Mouse (Mus musculus) skeletal muscle tissue, adult 2 months (tissue): ENCODE measurements around the gene Hs2st1.

ENCODE experiments used
- DNase-seq: peaks from one replicate; pipeline ENCODE4 v3.0.0-alpha.2; 2012; ENCODE audit warnings: low read depth, low spot score

The Hs2st1 gene

GRCm38 (mm10) chr3:144507885-144508284 is 62.1 kb downstream of the Hs2st1 start:
- no peak for DNase-seq

GRCm38 (mm10) chr3:144506213-144506612 is 63.8 kb downstream of the Hs2st1 start:
- peak; percentile 87 for DNase-seq

DNA sequence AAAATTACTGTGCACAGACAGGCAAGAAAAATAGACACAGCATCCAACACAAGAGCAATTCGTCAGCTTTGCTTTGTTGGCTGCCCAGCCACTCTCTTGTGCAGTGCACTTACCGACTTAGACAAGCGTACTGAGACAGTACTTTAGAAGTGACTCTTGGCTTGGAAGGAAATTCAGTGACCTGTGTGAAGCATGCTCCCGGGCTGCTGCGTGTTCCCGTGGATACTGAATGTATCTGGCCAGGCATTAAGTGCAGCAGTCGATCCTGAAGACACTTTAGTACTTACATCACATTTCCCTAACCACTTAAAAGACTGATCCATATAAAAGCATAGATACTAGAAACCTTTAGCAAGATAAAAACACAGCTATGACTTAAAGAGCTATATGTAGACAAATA is 68.1 kb downstream of the Hs2st1 start:
- no peak for DNase-seq

GRCm38 (mm10) chr3:144496762-144497161 is 73.2 kb downstream of the Hs2st1 start:
- no peak for DNase-seq

- no peak for DNase-seq
Observed at GRCm38 (mm10) chr3:144494838-144495237, 75.1 kb downstream of the Hs2st1 start.

DNA sequence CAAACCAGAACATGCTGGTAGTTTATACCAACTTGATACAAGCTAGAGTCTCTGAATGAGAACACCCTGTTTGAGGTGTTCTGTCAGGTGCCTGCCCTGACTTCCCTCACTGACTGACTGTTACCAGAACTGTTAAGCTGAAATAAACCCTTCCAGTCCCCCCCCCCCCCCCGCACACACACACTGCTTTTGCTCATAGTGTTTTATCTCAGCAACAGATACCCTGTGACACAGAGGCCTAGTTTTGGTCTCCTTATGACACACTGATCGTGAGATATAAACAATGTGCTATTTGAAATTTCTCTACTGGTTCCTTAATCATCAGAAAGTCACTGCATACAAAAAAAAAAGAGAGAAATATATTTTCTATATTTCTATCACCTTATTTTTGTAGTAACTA is 81.2 kb downstream of the Hs2st1 start:
- DNase-seq, result no peak

DNA sequence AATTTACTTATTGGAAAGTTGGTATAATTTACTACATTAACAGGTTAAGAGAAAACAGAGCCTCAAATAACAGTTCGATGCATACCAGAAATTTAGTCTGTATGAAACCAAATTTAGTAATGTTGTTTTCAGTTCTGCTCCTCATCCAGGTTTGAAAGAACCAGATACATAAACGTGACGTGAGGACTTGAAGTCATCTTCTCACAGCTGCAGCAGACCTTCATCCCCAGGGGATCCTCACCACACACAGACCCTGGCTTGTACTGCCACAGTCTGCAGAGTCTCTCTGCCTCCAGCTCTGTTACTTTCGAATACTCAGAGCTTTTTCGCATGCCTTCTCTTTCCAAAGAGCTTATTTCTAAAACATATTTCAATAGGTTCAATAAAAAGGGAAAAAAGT is 89.4 kb downstream of the Hs2st1 start:
- DNase-seq, result no peak

- DNase-seq, result no peak
Observed at GRCm38 (mm10) chr3:144478427-144478794, 91.6 kb downstream of the Hs2st1 start.

DNA sequence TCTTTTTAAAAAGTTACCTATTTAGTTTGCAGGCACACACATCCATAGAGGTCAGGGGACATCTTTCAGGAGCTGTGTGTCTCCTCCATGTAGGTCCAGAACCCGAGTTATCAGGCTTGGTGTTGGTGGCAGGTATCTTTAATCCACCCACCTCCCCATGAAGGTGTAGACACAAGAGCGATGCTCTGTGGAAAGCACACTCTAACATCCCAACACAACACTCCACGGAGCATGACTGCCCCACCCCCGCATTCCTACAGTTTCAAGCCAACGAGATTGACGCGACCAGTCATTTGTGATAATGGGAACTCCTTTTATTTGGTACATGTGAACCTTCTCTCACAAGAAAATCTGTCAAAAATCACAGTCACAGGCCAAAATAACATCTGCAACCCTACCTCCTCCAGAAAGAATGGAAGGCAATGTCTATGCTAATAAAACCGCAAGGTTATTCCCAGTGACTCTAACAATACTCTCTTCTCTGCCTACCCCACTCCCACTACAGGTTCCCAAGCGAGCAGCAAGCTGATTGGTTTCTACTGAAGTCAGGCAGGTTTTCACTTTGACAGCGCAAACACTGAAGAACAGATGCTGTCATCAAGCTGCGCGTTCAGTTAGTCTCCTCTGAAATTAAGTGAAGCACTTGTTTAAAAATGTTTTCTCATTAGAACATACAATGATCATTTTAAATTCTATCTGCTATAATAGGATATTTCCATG is 92.1 kb downstream of the Hs2st1 start:
- DNase-seq, result no peak

DNA sequence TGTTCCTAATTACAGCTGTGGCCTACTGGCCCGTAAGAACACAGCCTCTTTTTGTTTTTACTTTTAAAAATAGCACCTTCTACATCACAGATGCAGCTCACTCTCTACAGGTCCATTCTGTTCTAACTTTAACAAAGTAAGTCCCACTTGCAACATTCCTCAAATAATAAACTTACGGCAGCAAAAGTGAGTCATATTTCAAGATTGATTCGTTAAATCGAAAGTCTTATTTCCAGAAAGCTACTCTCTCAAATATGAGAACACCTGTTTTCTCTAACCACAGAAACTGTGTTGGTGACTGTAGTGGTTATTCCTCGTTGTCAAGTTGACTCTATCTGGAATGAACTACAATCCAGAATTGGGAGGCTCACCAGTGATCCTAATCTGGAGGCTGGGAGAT is 94.1 kb downstream of the Hs2st1 start:
- DNase-seq, result no peak

GRCm38 (mm10) chr3:144474726-144475125 is 95.3 kb downstream of the Hs2st1 start:
- no peak for DNase-seq

GRCm38 (mm10) chr3:144471954-144472353 is 98.0 kb downstream of the Hs2st1 start:
- DNase-seq, result no peak

DNA sequence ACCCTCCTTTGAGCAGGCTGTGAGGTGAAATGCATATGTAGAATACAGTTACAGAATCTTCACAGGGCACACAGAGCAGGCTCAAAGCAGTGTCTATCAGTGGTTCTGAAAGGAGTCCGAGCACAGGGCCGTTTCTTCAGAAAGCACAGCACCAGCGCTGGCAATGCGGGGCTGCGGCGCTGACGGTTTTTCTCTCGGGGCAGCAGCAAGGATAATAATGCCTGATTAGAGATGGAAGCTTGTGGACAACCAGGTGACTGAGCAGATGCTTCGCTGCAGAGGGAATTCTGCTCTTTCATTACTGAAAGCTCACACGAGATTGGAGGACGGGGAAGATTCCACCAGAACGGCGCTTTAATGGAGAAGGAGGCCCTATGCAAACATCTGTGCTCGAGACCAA is 99.1 kb downstream of the Hs2st1 start:
- no peak for DNase-seq

- DNase-seq, result no peak
Observed at GRCm38 (mm10) chr3:144467521-144467920, 102.5 kb downstream of the Hs2st1 start.

- DNase-seq, result no peak
Observed at GRCm38 (mm10) chr3:144466108-144466678, 103.8 kb downstream of the Hs2st1 start.

GRCm38 (mm10) chr3:144462679-144463078 is 107.3 kb downstream of the Hs2st1 start:
- DNase-seq, result peak; percentile 8

- no peak for DNase-seq
Observed at GRCm38 (mm10) chr3:144460183-144460788, 109.7 kb downstream of the Hs2st1 start.

- no peak for DNase-seq
Observed at GRCm38 (mm10) chr3:144459285-144459697, 110.7 kb downstream of the Hs2st1 start.

DNA sequence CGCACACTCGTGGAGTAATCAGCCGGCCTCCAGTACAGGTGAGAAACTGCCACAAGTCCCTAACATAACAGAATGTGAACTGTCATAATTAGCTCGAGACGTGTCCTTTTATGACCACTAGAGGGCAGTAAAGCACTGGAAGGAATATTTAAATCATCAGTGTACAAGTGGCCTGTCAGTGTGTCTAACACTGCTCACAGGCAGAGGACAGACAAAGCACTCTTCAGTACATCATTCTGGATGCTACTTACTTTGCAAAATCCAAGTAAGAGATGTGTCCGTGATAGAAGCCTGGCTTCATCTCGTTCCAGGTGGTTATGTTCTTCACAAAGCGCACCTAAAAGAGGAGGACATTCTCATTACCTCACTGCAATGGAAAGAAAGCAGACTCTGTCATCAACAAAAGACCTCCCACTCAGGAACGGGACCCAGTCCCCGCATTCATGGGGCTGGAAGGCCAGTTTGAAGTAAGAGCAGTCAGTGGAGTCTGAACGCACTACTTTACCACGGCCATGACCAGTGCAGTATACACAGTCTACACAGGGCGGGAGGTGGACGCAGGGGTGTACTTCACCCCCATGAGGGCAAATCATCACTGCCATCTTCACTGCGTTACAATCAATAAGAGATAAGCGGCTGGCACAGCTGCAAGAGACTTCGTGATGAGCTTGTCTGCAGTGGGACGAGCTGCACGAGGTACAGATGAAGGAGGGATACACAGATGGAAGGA is 116.1 kb downstream of the Hs2st1 start:
- DNase-seq, result peak; percentile 68

- no peak for DNase-seq
Observed at GRCm38 (mm10) chr3:144448977-144449376, 121.0 kb downstream of the Hs2st1 start.

GRCm38 (mm10) chr3:144447917-144448316 is 122.1 kb downstream of the Hs2st1 start:
- DNase-seq, result no peak

DNA sequence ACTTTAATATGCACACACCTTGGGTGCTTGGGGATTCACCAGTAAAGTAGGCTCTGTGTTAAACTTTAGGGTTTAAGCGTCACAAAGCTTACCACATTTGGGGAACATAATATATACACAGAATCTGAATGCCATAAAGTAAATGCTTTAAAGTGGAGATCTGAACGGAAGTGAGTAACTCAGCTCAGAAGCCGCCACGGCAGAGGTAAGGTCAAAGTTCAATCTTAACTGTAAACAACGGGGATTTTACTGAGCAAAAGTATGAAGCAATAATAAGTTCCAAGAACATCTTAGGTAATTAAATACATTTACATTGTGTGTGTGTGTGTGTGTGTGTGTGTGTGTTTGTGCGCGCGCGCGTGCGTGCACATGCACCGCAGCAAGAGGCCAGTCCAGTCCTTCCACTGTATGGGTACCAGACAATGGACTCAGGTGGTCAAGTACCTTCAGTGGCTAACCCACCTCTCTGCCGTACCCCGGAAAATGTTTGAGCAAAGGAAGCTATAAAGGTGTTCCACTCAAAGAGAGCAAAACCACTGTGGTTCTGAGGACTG is 123.8 kb downstream of the Hs2st1 start:
- no peak for DNase-seq
